Mouse (Mus musculus): Measurements from ENCODE around the gene Ppp4r1. TPM values are rescaled to one million over a fixed set of nuclear protein-coding genes. Genes with fewer than 3 reads are reported as not detected.

Ppp4r1 gene
- total and polyA plus RNA-seq, 3 experiments, result 12.9 to 17.1 (median 13.6) TPM

- Histone ChIP-seq H3K27me3 (replicated peaks) (no peaks in the 10 kb centered on the region), H3K9ac (ENCODE audit: insufficient read depth, low read depth) (no peak overlapping the region), H3K9me3 (replicated peaks; ENCODE audit: low read length) (peaks cover 5% of the 10 kb centered on the region), H3K79me2 (replicated peaks; ENCODE audit: control insufficient read depth, extremely low read depth, insufficient read depth, poor library complexity, severe bottlenecking) (no peaks in the 10 kb centered on the region), H3K4me3 (replicated peaks in 1 of 3; ENCODE audit: low read depth in 2 of 3, low read length in 2 of 3, poor library complexity in 1 of 3) (no peak overlapping the region), H3K4me1 (ENCODE audit: control insufficient read depth in 1 of 2, insufficient read depth in 2 of 2) (peaks cover 0 to 11% of the 10 kb centered on the region in 2 experiments; a peak in 3 of 4 replicates), H3K27ac (ENCODE audit: insufficient read depth, low read depth) (no peak overlapping the region), H3K36me3 (replicated peaks in 1 of 2; ENCODE audit: control insufficient read depth in 1 of 2, insufficient read depth in 1 of 2, low read length in 1 of 2) (no peaks in the 10 kb centered on the region), H3K4me2 (ENCODE audit: insufficient read depth, low read depth, poor library complexity, severe bottlenecking) (no peak overlapping the region)
- dilution Hi-C loops (cut with MboI; ENCODE audit: extremely low pct_ligation_motif_present, extremely low pct_unique_long_range_greater_than_20kb, low sequenced_read_pairs), result no loop called here
- in situ Hi-C loops (cut with MboI; ENCODE audit: low pct_ligation_motif_present, low pct_unique_long_range_greater_than_20kb, low sequenced_read_pairs), result no loop called here
- TF ChIP-seq EP300 (IDR thresholded peaks at IDR 0.05; ENCODE audit: low read length) (no peak), MAFK (IDR thresholded peaks at IDR 0.05; ENCODE audit: insufficient replicate concordance, low read length) (no peak), IRF4 (IDR thresholded peaks at IDR 0.05; ENCODE audit: low read depth, low read length) (no peak), KAT2A (IDR thresholded peaks at IDR 0.05; ENCODE audit: insufficient replicate concordance, low read length) (no peak), CTCF (conservative IDR thresholded peaks at IDR 0.05 in 1 of 2, IDR thresholded peaks at IDR 0.05 in 1 of 2; ENCODE audit: low read depth in 2 of 2, low read length in 2 of 2) (no peak), SIN3A (IDR thresholded peaks at IDR 0.05; ENCODE audit: low read length) (no peak)
- no peak for DNase-seq (ENCODE audit: extremely low read depth)
Observed at GRCm38 (mm10) chr17:65757150-65757549, 25.2 kb upstream of the Ppp4r1 start.

- Histone ChIP-seq H3K9me3 (replicated peaks; ENCODE audit: low read length) (no peaks in the 10 kb centered on the region), H3K27ac (ENCODE audit: insufficient read depth, low read depth) (no peak overlapping the region), H3K27me3 (replicated peaks) (no peaks in the 10 kb centered on the region), H3K4me1 (ENCODE audit: control insufficient read depth in 1 of 2, insufficient read depth in 2 of 2) (peaks cover 0 to 5% of the 10 kb centered on the region in 2 experiments; a peak in 2 of 4 replicates), H3K4me3 (replicated peaks in 1 of 3; ENCODE audit: low read depth in 2 of 3, low read length in 2 of 3, poor library complexity in 1 of 3) (no peak overlapping the region), H3K36me3 (replicated peaks in 1 of 2; ENCODE audit: control insufficient read depth in 1 of 2, insufficient read depth in 1 of 2, low read length in 1 of 2) (no peaks in the 10 kb centered on the region), H3K9ac (ENCODE audit: insufficient read depth, low read depth) (no peak overlapping the region), H3K4me2 (ENCODE audit: insufficient read depth, low read depth, poor library complexity, severe bottlenecking) (no peak overlapping the region), H3K79me2 (replicated peaks; ENCODE audit: control insufficient read depth, extremely low read depth, insufficient read depth, poor library complexity, severe bottlenecking) (no peaks in the 10 kb centered on the region)
- in situ Hi-C loops (cut with MboI; ENCODE audit: low pct_ligation_motif_present, low pct_unique_long_range_greater_than_20kb, low sequenced_read_pairs), result no loop called here
- dilution Hi-C loops (cut with MboI; ENCODE audit: extremely low pct_ligation_motif_present, extremely low pct_unique_long_range_greater_than_20kb, low sequenced_read_pairs), result no loop called here
- DNase-seq (ENCODE audit: extremely low read depth), result no peak
- TF ChIP-seq JUN (IDR thresholded peaks at IDR 0.05; ENCODE audit: insufficient read depth, low read depth, low read length) (no peak), ZMIZ1 (IDR thresholded peaks at IDR 0.05; ENCODE audit: low read depth, low read length) (no peak)
Observed at GRCm38 (mm10) chr17:65763221-65763620, 19.2 kb upstream of the Ppp4r1 start.

GRCm38 (mm10) chr17:65768486-65768885 is 13.9 kb upstream of the Ppp4r1 start:
- Histone ChIP-seq H3K79me2 (replicated peaks; ENCODE audit: control insufficient read depth, extremely low read depth, insufficient read depth, poor library complexity, severe bottlenecking) (no peaks in the 10 kb centered on the region), H3K4me1 (ENCODE audit: control insufficient read depth in 1 of 2, insufficient read depth in 2 of 2) (peaks cover 8 to 22% of the 10 kb centered on the region in 2 experiments; a peak in 3 of 4 replicates), H3K27me3 (replicated peaks) (no peaks in the 10 kb centered on the region), H3K4me3 (replicated peaks in 1 of 3; ENCODE audit: low read depth in 2 of 3, low read length in 2 of 3, poor library complexity in 1 of 3) (no peak overlapping the region), H3K9ac (ENCODE audit: insufficient read depth, low read depth) (no peak overlapping the region), H3K4me2 (ENCODE audit: insufficient read depth, low read depth, poor library complexity, severe bottlenecking) (no peak overlapping the region), H3K27ac (ENCODE audit: insufficient read depth, low read depth) (no peak overlapping the region), H3K9me3 (replicated peaks; ENCODE audit: low read length) (no peaks in the 10 kb centered on the region), H3K36me3 (replicated peaks in 1 of 2; ENCODE audit: control insufficient read depth in 1 of 2, insufficient read depth in 1 of 2, low read length in 1 of 2) (no peaks in the 10 kb centered on the region)
- in situ Hi-C loops (cut with MboI; ENCODE audit: low pct_ligation_motif_present, low pct_unique_long_range_greater_than_20kb, low sequenced_read_pairs), result no loop called here
- TF ChIP-seq MAX (IDR thresholded peaks at IDR 0.05; ENCODE audit: low read length) (no peak), MAFK (IDR thresholded peaks at IDR 0.05; ENCODE audit: insufficient replicate concordance, low read length) (no peak), EP300 (IDR thresholded peaks at IDR 0.05; ENCODE audit: low read length) (no peak), GABPA (IDR thresholded peaks at IDR 0.05; ENCODE audit: insufficient replicate concordance, low read depth, low read length) (no peak), SIN3A (IDR thresholded peaks at IDR 0.05; ENCODE audit: low read length) (no peak), BHLHE40 (IDR thresholded peaks at IDR 0.05; ENCODE audit: low read depth, low read length) (no peak), MAZ (IDR thresholded peaks at IDR 0.05; ENCODE audit: low read depth, low read length) (no peak), POLR2AphosphoS2 (IDR thresholded peaks at IDR 0.05; ENCODE audit: low read depth, low read length) (no peak), USF1 (IDR thresholded peaks at IDR 0.05; ENCODE audit: low read depth, low read length) (no peak), IRF4 (IDR thresholded peaks at IDR 0.05; ENCODE audit: low read depth, low read length) (no peak), ZMIZ1 (IDR thresholded peaks at IDR 0.05; ENCODE audit: low read depth, low read length) (no peak), MEF2A (IDR thresholded peaks at IDR 0.05; ENCODE audit: borderline replicate concordance, low read depth, low read length) (no peak), CTCF (conservative IDR thresholded peaks at IDR 0.05 in 1 of 2, IDR thresholded peaks at IDR 0.05 in 1 of 2; ENCODE audit: low read depth in 2 of 2, low read length in 2 of 2) (no peak), SMC3 (IDR thresholded peaks at IDR 0.05; ENCODE audit: low read depth, low read length) (no peak), NELFE (IDR thresholded peaks at IDR 0.05; ENCODE audit: low read depth, low read length) (no peak), KAT2A (IDR thresholded peaks at IDR 0.05; ENCODE audit: insufficient replicate concordance, low read length) (no peak), ETS1 (conservative IDR thresholded peaks at IDR 0.05; ENCODE audit: low read depth, low read length) (no peak), ELF1 (IDR thresholded peaks at IDR 0.05; ENCODE audit: low read depth, low read length) (no peak), JUN (IDR thresholded peaks at IDR 0.05; ENCODE audit: insufficient read depth, low read depth, low read length) (no peak), HCFC1 (IDR thresholded peaks at IDR 0.05; ENCODE audit: low read depth, low read length) (no peak)
- dilution Hi-C loops (cut with MboI; ENCODE audit: extremely low pct_ligation_motif_present, extremely low pct_unique_long_range_greater_than_20kb, low sequenced_read_pairs), result no loop called here
- no peak for DNase-seq (ENCODE audit: extremely low read depth)
